Mouse (Mus musculus) embryonic facial prominence, embryonic 15.5 days (tissue): ENCODE results near the gene Tha1. TPM values are rescaled to one million over a fixed set of nuclear protein-coding genes. Genes with fewer than 3 reads are reported as not detected.

Experiments
- ATAC-seq: fragments of 200-750 bp; cut with Nextera tagmentation; 2 replicates; pipeline ENCODE4 v1.8.0; 2017; ENCODE audit warnings: low read depth, moderate TSS enrichment; ENCODE audit not compliant: insufficient number of reproducible peaks, low FRiP score, low TSS enrichment
- H3K27ac ChIP-seq: fragments of 300-500 bp; sonication (generic); replicated peaks from 2 replicates; pipeline ENCODE4 v1.5.1; 2015; ENCODE audit warnings: mild to moderate bottlenecking, inconsistent platforms
- H3K27me3 ChIP-seq: fragments of 300-500 bp; sonication (generic); 2 replicates; pipeline ENCODE4 v1.6.1; 2015; ENCODE audit warnings: inconsistent platforms
- H3K36me3 ChIP-seq: fragments of 300-500 bp; sonication (generic); 2 replicates; pipeline ENCODE4 v1.6.1; 2015; ENCODE audit warnings: mild to moderate bottlenecking, inconsistent platforms
- H3K4me1 ChIP-seq: fragments of 300-500 bp; sonication (generic); 2 replicates; pipeline ENCODE4 v1.6.1; 2015; ENCODE audit warnings: inconsistent platforms
- H3K4me2 ChIP-seq: fragments of 300-500 bp; sonication (generic); replicated peaks from 2 replicates; pipeline ENCODE4 v1.6.1; 2015; ENCODE audit warnings: mild to moderate bottlenecking, inconsistent platforms
- H3K4me3 ChIP-seq: fragments of 300-500 bp; sonication (generic); replicated peaks from 2 replicates; pipeline ENCODE4 v1.5.1; 2015; ENCODE audit warnings: mild to moderate bottlenecking, inconsistent platforms
- H3K9ac ChIP-seq: fragments of 300-500 bp; sonication (generic); 2 replicates; pipeline ENCODE4 v1.6.1; 2015; ENCODE audit warnings: inconsistent platforms
- H3K9me3 ChIP-seq: fragments of 300-500 bp; sonication (generic); replicated peaks from 2 replicates; pipeline ENCODE4 v1.6.1; 2016; ENCODE audit warnings: inconsistent platforms
- WGBS: fragments of 180-500 bp; shearing (Covaris S2); methylation state at CpG from one replicate; pipeline ENCODE4 v1.1.7; 2015; 5-methylcytosine and 5-hydroxymethylcytosine counted together
- polyA plus RNA-seq: library from polyadenylated mRNA; unstranded; fragments of >200 nt; fragmentation: Nextera tagmentation; extraction: Ambion mirVana; gene quantifications from 2 replicates; pipeline ENCODE4 v1.2.1, GENCODE M21; 2015

The Tha1 gene
- polyA plus RNA-seq, 1 experiment from 2014 or later: 4.7 TPM

DNA sequence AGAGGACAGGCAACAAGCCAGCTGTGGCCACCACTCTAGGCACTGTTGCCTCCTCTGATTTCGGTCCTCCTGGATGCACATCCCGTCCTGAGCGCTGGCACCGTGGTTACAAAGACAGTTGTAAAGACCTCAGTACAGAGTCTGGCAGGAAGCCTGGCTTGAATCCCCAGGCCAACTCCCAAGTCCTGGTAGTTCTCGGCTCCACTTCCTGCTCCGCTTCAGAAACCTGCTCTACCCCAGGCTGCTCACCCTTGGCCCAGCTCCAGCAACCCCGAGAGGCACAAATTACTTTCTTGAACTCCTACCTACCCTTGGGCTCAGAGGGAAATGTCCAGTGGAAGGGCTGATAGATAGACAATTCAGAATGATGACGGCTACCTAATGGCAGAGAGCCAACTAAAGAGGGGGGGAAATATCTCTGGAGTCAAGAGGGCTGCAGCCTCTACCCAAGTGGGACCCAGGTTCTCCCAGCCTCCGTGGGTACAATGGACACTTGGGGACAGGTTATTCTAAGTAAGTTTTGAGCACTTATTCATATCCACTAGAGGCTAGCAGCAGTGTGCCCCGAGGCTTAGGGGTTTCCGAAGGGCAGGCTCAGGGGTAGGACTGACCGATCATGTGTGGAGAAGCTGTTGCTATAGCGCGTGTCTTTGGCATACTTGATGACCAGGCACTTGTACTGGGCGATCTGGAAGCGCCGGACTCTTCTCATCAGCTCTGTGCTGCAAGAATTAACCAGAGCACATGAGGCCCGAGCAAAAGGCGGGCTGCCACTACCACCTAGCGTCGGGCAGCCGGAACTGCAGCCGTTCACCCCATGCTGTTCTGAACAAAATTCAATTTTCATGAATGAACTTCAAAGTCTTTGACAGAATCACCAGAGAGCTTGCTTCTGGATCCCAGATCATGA is 49.0 kb downstream of the Tha1 start:
- peaks cover 76% of the 10 kb centered on the region for H3K4me1 ChIP-seq
- peak overlapping the region; percentile 60 for H3K4me3 ChIP-seq
- 13% methylated on average over 23 of the region's 23 CpGs for WGBS
- H3K4me2 ChIP-seq: peak overlapping the region; percentile 92
- peaks cover 22% of the 10 kb centered on the region; the same call in 1 of the 2 replicates for H3K36me3 ChIP-seq
- H3K27me3 ChIP-seq: no peaks in the 10 kb centered on the region
- peak overlapping the region; percentile 43; the same call in 1 of the 2 replicates for H3K9ac ChIP-seq
- no peaks in the 10 kb centered on the region for H3K9me3 ChIP-seq
- peak overlapping the region; percentile 95 for H3K27ac ChIP-seq
- peak; percentile 41; the same call in 1 of the 2 replicates for ATAC-seq

DNA sequence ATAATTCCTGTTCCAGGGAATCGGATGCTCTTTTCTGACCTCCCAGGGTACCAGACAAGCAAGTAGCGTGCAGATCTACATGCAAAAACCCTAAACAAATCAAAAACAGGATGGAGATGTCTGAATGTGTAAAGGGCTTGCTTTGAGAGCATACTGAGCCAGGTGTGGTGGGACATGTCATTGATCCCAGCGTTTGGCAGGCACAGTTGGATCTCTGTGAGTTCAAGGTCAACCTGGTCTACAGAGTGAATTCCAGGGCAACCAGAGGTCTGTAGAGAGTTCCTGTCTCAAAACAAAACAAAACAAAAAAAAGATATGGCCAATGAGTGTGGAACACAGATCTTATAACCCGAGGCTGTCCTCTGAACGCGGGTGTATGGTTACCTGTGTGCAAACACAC is 49.9 kb downstream of the Tha1 start:
- WGBS: 79% methylated on average over 6 of the region's 6 CpGs
- Histone ChIP-seq H3K9ac (no peak overlapping the region), H3K9me3 (no peaks in the 10 kb centered on the region), H3K27ac (peak overlapping the region; percentile 52), H3K27me3 (no peaks in the 10 kb centered on the region), H3K4me2 (peak overlapping the region; percentile 92; the same call in 1 of the 2 replicates), H3K4me1 (peaks cover 69% of the 10 kb centered on the region), H3K4me3 (no peak overlapping the region), H3K36me3 (peaks cover 31% of the 10 kb centered on the region; the same call in 1 of the 2 replicates)
- ATAC-seq: no peak

DNA sequence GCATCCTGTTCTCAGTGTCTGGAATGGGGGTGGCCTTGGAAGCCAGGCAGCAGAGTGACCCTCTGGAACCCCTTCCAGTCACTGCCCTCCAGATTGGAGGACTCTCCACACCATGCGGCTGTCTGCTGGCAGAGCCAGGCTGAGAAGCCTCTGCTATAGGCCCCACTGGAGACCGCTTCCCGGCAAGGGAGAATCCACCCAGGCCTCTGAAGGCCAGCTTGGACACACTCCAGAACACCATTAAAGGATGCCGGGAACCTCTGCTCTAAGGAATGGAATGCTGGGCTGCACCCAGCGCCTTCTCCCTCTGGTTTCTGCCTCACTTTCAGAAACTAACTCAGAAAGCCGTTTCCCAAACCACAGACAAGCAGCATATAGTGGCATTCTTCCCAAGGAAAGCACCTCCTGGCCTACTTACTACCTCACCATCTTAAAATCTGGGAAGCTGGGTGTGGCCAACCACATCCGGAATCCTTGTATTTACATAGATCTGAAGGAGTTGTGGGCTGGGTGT is 50.5 kb downstream of the Tha1 start:
- no peak for ATAC-seq

GRCm38 (mm10) chr11:117821868-117822267 is 51.4 kb downstream of the Tha1 start:
- no peak for ATAC-seq
- WGBS: 87% methylated on average over 9 of the region's 9 CpGs
- no peak overlapping the region for H3K4me3 ChIP-seq
- H3K9me3 ChIP-seq: no peaks in the 10 kb centered on the region
- H3K4me1 ChIP-seq: peaks cover 54% of the 10 kb centered on the region
- peaks cover 45% of the 10 kb centered on the region for H3K36me3 ChIP-seq
- no peak overlapping the region for H3K4me2 ChIP-seq
- H3K9ac ChIP-seq: no peak overlapping the region
- H3K27ac ChIP-seq: no peak overlapping the region
- H3K27me3 ChIP-seq: no peaks in the 10 kb centered on the region

More for the DNA sequence above, 50.5 kb downstream of the Tha1 start:
- peak overlapping the region; percentile 52 for H3K27ac ChIP-seq
- H3K9ac ChIP-seq: no peak overlapping the region
- H3K9me3 ChIP-seq: no peaks in the 10 kb centered on the region
- no peak overlapping the region for H3K4me2 ChIP-seq
- H3K4me3 ChIP-seq: no peak overlapping the region
- peaks cover 63% of the 10 kb centered on the region for H3K4me1 ChIP-seq
- no peaks in the 10 kb centered on the region for H3K27me3 ChIP-seq
- WGBS: 59% methylated on average over 7 of the region's 7 CpGs
- peaks cover 37% of the 10 kb centered on the region; the same call in 1 of the 2 replicates for H3K36me3 ChIP-seq

- Histone ChIP-seq H3K9ac (no peak overlapping the region), H3K27me3 (no peaks in the 10 kb centered on the region), H3K4me3 (no peak overlapping the region), H3K36me3 (peaks cover 56% of the 10 kb centered on the region), H3K4me1 (peaks cover 40% of the 10 kb centered on the region), H3K4me2 (no peak overlapping the region), H3K9me3 (no peaks in the 10 kb centered on the region), H3K27ac (no peak overlapping the region)
- no peak for ATAC-seq
- WGBS: 93% methylated on average over 7 of the region's 7 CpGs
Measured at GRCm38 (mm10) chr11:117820173-117820572, 53.1 kb downstream of the Tha1 start.

GRCm38 (mm10) chr11:117819095-117819494 is 54.2 kb downstream of the Tha1 start:
- 76% methylated on average over 8 of the region's 8 CpGs for WGBS
- Histone ChIP-seq H3K9me3 (no peaks in the 10 kb centered on the region), H3K4me2 (no peak overlapping the region), H3K27ac (no peak overlapping the region), H3K4me1 (peaks cover 30% of the 10 kb centered on the region), H3K27me3 (no peaks in the 10 kb centered on the region), H3K4me3 (no peak overlapping the region), H3K36me3 (peaks cover 66% of the 10 kb centered on the region), H3K9ac (no peak overlapping the region)
- no peak for ATAC-seq

Other genes with a start within 250 kb of the Tha1 start
- 17.1 and 17.3 TPM in 2 replicates for gene Tnrc6c, start 219.2 kb downstream of the Tha1 start, polyA plus RNA-seq
- gene Tmc8, start 91.4 kb downstream of the Tha1 start, polyA plus RNA-seq: 0.94 and 1.1 TPM in 2 replicates
- 23.2 and 25.3 TPM in 2 replicates for gene Tmc6, start 91.3 kb downstream of the Tha1 start, polyA plus RNA-seq
- 0.25 TPM in 1 of 2 replicates, not detected in the other for gene 6030468B19Rik, start 75.8 kb downstream of the Tha1 start, polyA plus RNA-seq
- 0.60 and 0.76 TPM in 2 replicates for gene Gm20708, start 63.8 kb downstream of the Tha1 start, polyA plus RNA-seq
- gene Syngr2, start 63.8 kb downstream of the Tha1 start, polyA plus RNA-seq: 76.1 and 79.6 TPM in 2 replicates
- gene Afmid, start 47.6 kb downstream of the Tha1 start, polyA plus RNA-seq: 5.3 and 5.8 TPM in 2 replicates
- 115 and 124 TPM in 2 replicates for gene Tk1, start 47.4 kb downstream of the Tha1 start, polyA plus RNA-seq
- 225 and 239 TPM in 2 replicates for gene Birc5, start 24.2 kb downstream of the Tha1 start, polyA plus RNA-seq
- gene Tmem235, start 12.7 kb downstream of the Tha1 start, polyA plus RNA-seq: not detected in 2 replicates
- gene Socs3, start 96.6 kb upstream of the Tha1 start, polyA plus RNA-seq: 20.8 and 21.2 TPM in 2 replicates
- 39.9 and 41.2 TPM in 2 replicates for gene Pgs1, start 112.8 kb upstream of the Tha1 start, polyA plus RNA-seq